In the genomic region with DNA sequence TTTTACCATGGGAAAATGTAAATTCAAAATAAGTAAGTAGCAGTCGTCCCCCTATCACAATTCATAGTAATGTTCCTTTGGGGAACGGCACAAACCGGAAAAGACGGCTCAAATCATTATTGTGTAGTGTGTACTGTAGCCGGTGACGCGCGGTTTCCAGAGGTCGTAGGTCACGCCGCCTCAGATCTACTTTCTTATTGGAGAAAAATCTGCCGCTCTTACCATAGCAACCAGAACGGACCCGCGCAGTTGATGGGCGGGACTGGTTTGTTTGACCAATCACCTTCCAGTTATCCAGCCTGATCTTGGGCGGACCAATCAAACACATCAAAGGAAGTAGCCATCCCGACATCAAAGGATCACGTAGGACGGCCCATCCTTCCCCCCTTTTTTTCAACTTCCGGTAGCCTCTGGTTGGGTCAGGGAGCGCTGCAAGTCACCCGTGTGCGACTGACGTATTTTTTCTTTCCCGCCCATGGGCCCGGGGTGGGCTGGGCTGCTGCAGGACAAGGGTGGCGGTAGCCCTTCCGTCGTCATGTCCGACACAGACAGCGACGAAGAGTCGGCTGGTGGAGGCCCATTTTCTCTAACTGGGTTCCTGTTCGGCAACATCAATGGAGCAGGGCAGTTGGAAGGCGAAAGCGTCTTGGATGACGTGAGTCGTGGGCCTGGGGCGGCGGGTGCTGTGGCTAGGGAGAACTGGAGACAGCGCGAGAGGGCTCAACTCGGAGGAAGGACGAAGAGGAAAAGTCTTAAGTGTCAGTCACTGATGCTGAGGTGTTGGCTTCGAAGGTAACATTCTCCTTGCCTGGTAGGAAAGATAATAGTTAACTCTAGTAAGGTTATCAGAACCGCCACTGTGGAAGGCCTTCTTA, we compare ENCODE assay signal across 8 mouse cellular contexts. TPM values are rescaled to one million over a fixed set of nuclear protein-coding genes. Genes with fewer than 3 reads are reported as not detected.
DNase-seq lines count a peak whose midpoint lies in the region; ATAC-seq and TF ChIP-seq lines count a peak whose summit lies in the region.

Gene Taf1, plus strand, starts transcription at position 388 of the 875 bp plus-strand sequence.

- no peaks in the 10 kb centered on the region for H3K9me3 ChIP-seq in hindbrain, embryonic 13.5 days

- TF ChIP-seq CTCF in Patski (IDR thresholded peaks at IDR 0.05): no peak

- H3K27ac ChIP-seq in hindbrain, embryonic 13.5 days: peak within 1 kb of the TSS; percentile 86

- POLR2A ChIA-PET in Patski (lab: Charles Lee): interaction anchor here (0.6 kb wide), 2 partner anchors 486 to 829 kb away, joined by 4 to 5 read pairs; no protein-coding TSS in a partner anchor

- peak within 1 kb of the TSS; percentile 70 for H3K9ac ChIP-seq in hindbrain, embryonic 13.5 days

- CTCF ChIA-PET in Patski (lab: Charles Lee): no interaction called here

- H3K4me2 ChIP-seq in hindbrain, embryonic 13.5 days: peak within 1 kb of the TSS; percentile 64

- H3K4me1 ChIP-seq in hindbrain, embryonic 13.5 days (replicated peaks): peaks cover 8% of the 10 kb centered on the region

- peak within 1 kb of the TSS; percentile 57 for H3K4me3 ChIP-seq in hindbrain, embryonic 13.5 days

- H3K27me3 ChIP-seq in Patski: no peaks in the 10 kb centered on the region
- H3K27me3 ChIP-seq in hindbrain, embryonic 13.5 days: no peaks in the 10 kb centered on the region

- peak; percentile 80 for DNase-seq in Patski (ENCODE audit: low read depth, low spot score)
- peak; percentile 92 to 94 for DNase-seq in cerebellum, postnatal 14 days
- DNase-seq in frontal cortex, postnatal 14 days (ENCODE audit: low spot score in 2 of 2): peak; percentile 91 to 97
- DNase-seq in layer of hippocampus, postnatal 25 days (ENCODE audit: extremely low spot score in 1 of 2, low spot score in 1 of 2): peak; percentile 54 to 76
- DNase-seq in lung, postnatal 25 days (ENCODE audit: low spot score): peak; percentile 97
- peak; percentile 95 for DNase-seq in retina, embryonic 14.5 days (ENCODE audit: low spot score)
- peak; percentile 87 for DNase-seq in thymus, postnatal 4 days

- WGBS in hindbrain, embryonic 13.5 days: 22% methylated on average over 47 of the region's 47 CpGs

- peak; percentile 78 for ATAC-seq in Patski
- ATAC-seq in hindbrain, embryonic 13.5 days (ENCODE audit: low FRiP score): peak; percentile 99

- H3K36me3 ChIP-seq in hindbrain, embryonic 13.5 days: peaks cover 7% of the 10 kb centered on the region

- in situ Hi-C loops in Patski (cut with MboI; ENCODE audit: low pct_unique_long_range_greater_than_20kb): no loop called here

RNA-seq across cellular contexts. Expression of gene Taf1, which starts in this region (rescaled TPM):
- polyA plus RNA-seq in Patski (2021): 59.5 TPM
- 15.1 and 16.4 TPM in 2 replicates for polyA plus RNA-seq in hindbrain, embryonic 13.5 days (2015; fragmentation: Nextera tagmentation; extraction: Ambion mirVana)
- total RNA-seq in layer of hippocampus, postnatal 25 days (2021): 10 to 100 TPM; 44.7 to 46.3 TPM

Comparison
In these comparisons a context has a peak if more than half of its experiments do, and no peak if none do; other contexts are left out.
1. Peak in every context shown above with its lines: DNase-seq, ATAC-seq, H3K4me3 ChIP-seq and H3K27ac ChIP-seq.